Mouse (Mus musculus): ENCODE measurements at regions not wholly inside any gene's neighbourhood (a gene's known extent, or its start where the extent isn't known, plus 50 kb on each side); places are given as distances from the start of the nearest gene placed in this dataset.

GRCm38 (mm10) chr6:91617685-91618084, 66.2 kb upstream of the Slc6a6 start:
- no peak for DNase-seq (ENCODE audit: inconsistent age in 2 of 2, low spot score in 1 of 2)

DNA sequence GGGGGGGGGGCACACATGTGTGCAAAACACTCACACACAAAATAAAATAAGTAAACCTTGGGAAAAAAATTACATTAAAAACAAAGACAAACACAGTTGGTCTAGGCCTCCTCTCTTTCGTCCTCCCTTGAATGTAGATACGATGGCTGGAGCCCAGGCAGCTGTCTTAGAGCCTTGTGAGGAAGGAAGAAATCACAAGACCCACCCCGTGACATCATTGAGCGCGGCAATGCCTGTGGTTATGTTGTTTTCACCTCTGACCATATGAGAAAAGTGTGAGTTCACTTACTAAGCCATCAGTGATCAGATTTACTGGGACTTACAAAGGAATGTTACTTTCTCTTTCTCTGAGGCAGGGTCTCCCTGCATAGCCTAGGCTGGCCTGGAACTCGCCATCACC, 64.8 kb upstream of the Slc6a6 start:
- no peak for DNase-seq (ENCODE audit: inconsistent age in 2 of 2, low spot score in 1 of 2)

GRCm38 (mm10) chr6:91619735-91620732, 63.8 kb upstream of the Slc6a6 start:
- no peak for DNase-seq (ENCODE audit: inconsistent age in 2 of 2, low spot score in 1 of 2)

DNA sequence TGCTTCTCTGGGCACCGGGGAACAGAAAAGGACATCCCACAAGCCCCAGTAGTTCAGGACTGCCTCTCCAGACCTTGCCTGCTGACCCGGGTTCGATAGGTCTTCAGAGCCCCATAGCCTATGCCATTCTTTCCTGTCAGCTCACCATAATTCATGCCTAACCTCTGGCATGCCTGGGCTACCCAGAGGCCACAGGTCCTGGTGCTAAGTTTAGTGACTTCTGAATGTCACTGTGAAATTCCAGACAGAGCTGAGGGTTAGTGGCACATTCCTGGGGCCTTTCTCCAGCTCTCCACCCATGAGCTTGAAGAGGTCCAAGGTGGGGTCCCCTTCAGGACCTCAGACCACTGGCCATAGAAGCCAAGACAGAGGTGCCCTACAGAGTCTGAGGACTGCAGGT, 62.4 kb upstream of the Slc6a6 start:
- DNase-seq (ENCODE audit: inconsistent age in 2 of 2, low spot score in 1 of 2), result no peak

DNA sequence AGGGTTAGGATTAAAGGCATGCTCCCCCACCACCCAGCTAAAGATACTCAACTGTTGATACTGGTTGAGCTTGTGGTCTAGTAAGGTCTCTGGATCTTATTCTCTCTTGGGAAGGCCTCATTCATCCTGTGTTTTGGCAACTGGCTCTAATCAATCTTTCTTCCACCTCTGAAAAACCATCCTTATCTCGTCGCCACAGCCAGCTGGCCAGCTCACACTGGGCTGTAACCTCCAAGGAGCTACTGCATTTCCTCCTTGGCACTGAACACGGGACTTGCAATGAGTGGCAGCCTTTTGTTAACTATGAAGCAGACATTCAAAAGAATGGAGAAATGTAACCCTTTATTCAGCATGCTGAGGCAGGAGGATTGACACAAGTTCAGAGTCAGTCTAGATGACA, 61.4 kb upstream of the Slc6a6 start:
- DNase-seq (ENCODE audit: inconsistent age in 2 of 2, low spot score in 1 of 2), result no peak

- no peak for DNase-seq (ENCODE audit: inconsistent age in 2 of 2, low spot score in 1 of 2)
Observed at GRCm38 (mm10) chr6:91623646-91624045, 60.2 kb upstream of the Slc6a6 start.

GRCm38 (mm10) chr6:91629230-91629629, 54.6 kb upstream of the Slc6a6 start:
- DNase-seq (ENCODE audit: inconsistent age in 2 of 2, low spot score in 1 of 2), result no peak

GRCm38 (mm10) chr6:91631261-91631660, 52.6 kb upstream of the Slc6a6 start:
- no peak for DNase-seq (ENCODE audit: inconsistent age in 2 of 2, low spot score in 1 of 2)

All from adrenal gland, adult (tissue).